Mouse (Mus musculus) embryo, embryonic 10 days (tissue): ENCODE measurements around the gene Kif3b.

Source experiments
- DNase-seq: peaks from one replicate; pipeline ENCODE4 v3.0.0-alpha.2; 2015; ENCODE audit warnings: low spot score

The Kif3b gene

GRCm38 (mm10) chr2:153297771-153298170 is 6.6 kb downstream of the Kif3b start:
- DNase-seq: no peak

- DNase-seq: no peak
Observed at GRCm38 (mm10) chr2:153298460-153298859, 7.2 kb downstream of the Kif3b start.

- DNase-seq: no peak
Observed at GRCm38 (mm10) chr2:153298863-153299262, 7.7 kb downstream of the Kif3b start.

DNA sequence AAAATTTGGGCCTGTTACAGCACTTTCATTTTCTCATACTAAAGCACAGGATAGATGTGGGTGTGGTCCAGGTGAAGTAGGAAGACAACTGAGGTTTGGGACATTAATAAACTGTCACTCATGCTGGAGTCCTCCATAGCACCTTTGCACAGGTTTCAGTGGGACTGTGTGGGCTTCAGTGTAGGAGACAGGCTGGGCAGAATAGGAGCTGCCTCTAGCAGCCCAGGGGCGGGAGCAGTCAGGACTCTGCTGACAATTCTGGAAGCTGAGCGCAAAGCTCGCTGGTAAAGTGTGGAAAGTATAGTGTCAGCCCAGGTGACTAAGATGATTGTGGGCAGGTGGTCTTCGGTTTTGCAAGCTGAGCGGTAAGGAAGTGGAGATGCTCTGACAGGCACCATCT is 9.9 kb downstream of the Kif3b start:
- DNase-seq: no peak

DNA sequence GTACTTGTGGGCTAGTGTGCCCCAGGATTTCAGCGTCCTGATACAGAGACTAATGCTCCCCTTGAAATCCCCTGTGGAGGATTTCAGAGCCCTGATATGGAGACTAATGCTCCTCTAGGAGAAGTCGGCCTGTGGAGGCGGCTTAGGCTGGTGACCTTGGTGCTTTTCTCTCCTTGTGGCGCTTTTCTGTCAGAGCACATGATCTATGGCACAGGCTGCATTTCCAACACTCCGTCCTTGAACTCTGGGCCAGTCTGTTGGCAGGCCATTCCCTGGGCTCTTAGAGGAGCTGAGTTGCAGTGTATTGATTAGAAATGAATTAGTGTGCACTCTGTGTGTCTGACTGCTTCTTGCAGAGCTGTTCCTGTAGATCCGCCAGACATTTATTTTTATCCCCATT is 14.0 kb downstream of the Kif3b start:
- no peak for DNase-seq

- no peak for DNase-seq
Observed at GRCm38 (mm10) chr2:153308586-153308985, 17.4 kb downstream of the Kif3b start.

DNA sequence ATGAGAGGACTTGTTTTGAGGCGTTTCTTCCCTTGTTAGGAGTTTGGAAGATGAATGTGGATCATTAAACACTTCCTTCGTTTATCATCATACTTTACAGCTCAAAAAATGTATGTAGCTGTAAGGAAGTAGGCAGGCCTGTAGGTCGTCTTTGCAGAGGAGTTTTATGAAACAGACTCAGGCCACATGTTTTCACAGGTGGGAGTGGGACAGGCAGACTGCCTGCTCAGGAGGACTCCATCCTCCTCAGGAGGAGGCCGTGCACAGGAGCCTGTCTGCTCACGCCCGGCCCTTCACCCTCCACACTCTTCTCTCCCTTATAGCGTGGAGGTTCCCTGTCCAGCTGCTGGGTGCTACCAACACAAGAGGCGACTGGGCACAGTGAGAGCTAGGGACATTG is 17.9 kb downstream of the Kif3b start:
- DNase-seq: no peak

GRCm38 (mm10) chr2:153310228-153310627 is 19.0 kb downstream of the Kif3b start:
- DNase-seq: no peak

DNA sequence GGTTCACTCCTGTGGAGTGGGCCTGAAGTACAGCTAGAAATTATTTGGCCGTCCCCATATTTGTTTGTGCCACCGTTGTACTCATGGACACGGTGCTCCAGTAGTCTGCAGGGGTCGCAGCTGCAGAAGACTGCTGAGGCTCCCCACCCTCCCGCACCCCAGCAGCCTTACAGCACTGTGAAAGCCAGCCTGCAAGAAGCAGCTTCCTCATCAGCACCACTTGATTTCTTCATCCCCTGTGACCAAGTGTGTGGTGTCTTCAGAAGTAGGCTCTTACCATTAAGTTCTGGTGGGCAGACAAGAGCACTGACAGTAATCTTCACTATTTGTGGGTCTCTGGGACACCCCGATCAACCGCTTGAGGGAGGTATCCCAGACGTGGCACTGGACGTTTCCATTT is 21.7 kb downstream of the Kif3b start:
- no peak for DNase-seq

- DNase-seq: no peak
Observed at GRCm38 (mm10) chr2:153318408-153318807, 27.2 kb downstream of the Kif3b start.

GRCm38 (mm10) chr2:153319036-153319643 is 27.9 kb downstream of the Kif3b start:
- no peak for DNase-seq

GRCm38 (mm10) chr2:153325706-153326376 is 34.6 kb downstream of the Kif3b start:
- no peak for DNase-seq

- DNase-seq: no peak
Observed at GRCm38 (mm10) chr2:153332271-153332670, 41.1 kb downstream of the Kif3b start.

GRCm38 (mm10) chr2:153332981-153333380 is 41.8 kb downstream of the Kif3b start:
- no peak for DNase-seq

GRCm38 (mm10) chr2:153333822-153334232 is 42.6 kb downstream of the Kif3b start:
- DNase-seq: no peak

DNA sequence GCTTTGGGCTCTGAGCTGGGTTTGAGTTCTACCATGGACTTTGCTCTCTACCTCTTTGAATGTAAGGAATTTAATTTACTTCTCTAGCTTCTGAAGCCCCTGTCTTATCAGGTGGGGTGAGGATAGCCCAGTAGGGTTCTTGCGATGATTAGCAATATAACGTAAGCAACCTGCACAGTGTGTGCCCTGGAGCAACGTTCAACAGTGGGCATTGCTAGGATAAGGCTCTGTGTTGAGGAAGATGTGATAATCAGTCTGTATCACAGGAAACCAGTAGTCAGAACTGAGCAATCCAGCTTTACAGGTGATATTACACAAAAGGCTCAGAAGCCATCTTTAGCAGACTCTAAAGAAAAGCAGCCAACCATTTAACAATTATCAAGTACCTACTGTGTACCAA is 43.1 kb downstream of the Kif3b start:
- DNase-seq: no peak

GRCm38 (mm10) chr2:153336117-153336516 is 44.9 kb downstream of the Kif3b start:
- no peak for DNase-seq

GRCm38 (mm10) chr2:153338361-153339350 is 47.4 kb downstream of the Kif3b start:
- DNase-seq: no peak

GRCm38 (mm10) chr2:153342166-153342565 is 51.0 kb downstream of the Kif3b start:
- DNase-seq: no peak

DNA sequence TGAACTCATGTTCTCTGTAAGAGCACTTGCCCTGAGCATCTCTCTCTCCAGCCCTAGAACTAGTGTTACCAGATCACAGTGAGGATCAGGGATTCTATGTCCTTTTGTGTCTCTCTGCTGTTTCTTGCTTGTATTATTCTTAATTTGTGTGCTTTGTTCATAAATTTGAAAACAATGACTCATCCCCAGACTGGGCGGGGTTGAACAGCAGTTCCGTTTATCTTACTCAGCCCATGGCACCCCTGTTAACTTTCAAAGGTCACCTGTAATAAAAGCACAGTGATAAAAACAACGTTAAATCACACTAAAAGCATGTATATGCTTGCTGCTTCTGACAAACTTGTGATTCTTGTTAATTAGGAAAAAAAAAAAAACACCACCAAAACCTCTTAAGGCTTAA is 51.4 kb downstream of the Kif3b start:
- DNase-seq: no peak

DNA sequence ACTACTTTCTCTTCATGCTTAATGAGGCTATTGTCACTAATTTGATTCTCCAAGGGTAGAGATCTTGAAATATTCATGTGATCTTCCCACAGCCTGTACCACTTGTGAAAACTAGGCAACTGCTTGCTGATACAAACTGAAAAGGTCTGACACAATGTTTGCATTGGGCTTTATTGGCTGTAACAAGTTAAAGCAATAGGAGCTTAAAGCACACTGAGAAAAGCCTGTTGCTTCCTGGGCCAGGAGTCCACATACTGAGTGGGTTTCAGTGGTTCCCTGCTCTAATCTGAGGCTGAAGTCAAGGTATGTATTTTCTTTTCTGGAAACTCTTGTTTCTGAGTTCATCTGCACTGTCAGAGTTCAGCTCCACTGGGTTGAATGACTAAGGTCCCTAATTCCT is 52.0 kb downstream of the Kif3b start:
- no peak for DNase-seq

- no peak for DNase-seq
Observed at GRCm38 (mm10) chr2:153345071-153345453, 53.8 kb downstream of the Kif3b start.
